Mouse (Mus musculus) thymus, adult 2 months (tissue): ENCODE measurements around the gene H2al1f.

Experiments
- CTCF ChIP-seq: fragments of 200-500 bp; IDR thresholded peaks from 2 replicates; pipeline ENCODE4 v1.5.1; 2012; ENCODE audit warnings: mild to moderate bottlenecking, control low read depth, low read length, moderate library complexity, borderline replicate concordance; ENCODE audit not compliant: control insufficient read depth, poor library complexity, insufficient read depth; ENCODE audit errors: extremely low read depth
- POLR2A ChIP-seq: fragments of 200-500 bp; IDR thresholded peaks from 2 replicates; pipeline ENCODE4 v1.6.1; 2012; ENCODE audit warnings: mild to moderate bottlenecking, low read length, control low read depth, moderate library complexity; ENCODE audit not compliant: control insufficient read depth, poor library complexity, insufficient read depth; ENCODE audit errors: extremely low read depth

DNA sequence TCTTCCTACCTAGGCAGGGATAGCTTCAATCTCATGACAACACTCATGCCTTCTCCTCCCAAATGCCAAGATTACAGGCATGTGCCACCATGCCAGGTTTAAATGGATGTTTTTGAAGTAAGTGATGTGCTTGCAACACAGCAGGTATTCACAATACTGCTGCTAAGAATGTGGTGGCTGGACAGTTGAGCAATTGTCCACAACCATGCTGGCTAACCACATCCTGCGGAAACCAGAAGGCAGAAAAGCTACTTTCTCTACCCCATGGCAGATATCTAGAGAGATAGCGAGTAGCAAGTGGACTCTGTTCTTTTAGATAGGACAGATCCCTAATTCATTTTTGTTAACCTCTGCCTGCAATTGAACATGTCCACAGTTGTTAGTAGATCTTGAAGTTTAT, 46.3 kb downstream of the H2al1f start:
- TF ChIP-seq CTCF (no peak), POLR2A (no peak)
